Mouse (Mus musculus) lung, postnatal 0 days (tissue): ENCODE measurements around the gene Prr22.

Experiments used
- CTCF ChIP-seq: IDR thresholded peaks from 2 replicates; pipeline ENCODE4 v1.5.1; 2016; ENCODE audit warnings: antibody characterized with exemption, mild to moderate bottlenecking
- EP300 ChIP-seq: IDR thresholded peaks from 2 replicates; pipeline ENCODE4 v1.6.1; 2016; ENCODE audit warnings: antibody characterized with exemption, mild to moderate bottlenecking, control low read depth

DNA sequence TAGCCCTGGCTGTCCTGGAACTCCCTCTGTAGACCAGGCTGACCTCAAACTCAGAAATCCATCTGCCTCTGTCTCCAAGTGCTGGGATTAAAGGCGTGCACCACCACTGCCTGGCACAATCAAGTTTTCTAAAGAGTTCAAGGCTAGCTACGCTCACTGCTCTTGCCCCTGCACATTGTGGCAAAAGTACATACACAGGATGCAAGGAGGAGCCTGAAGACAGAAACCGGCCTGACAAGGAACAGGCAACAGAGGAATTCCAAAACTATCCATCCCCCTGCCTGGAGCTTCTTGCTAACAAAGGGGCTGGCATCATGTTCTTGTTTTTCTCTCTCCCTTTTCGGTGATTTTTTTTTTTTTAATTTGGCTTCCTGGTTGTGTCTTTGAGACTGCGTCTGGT is 25.9 kb upstream of the Prr22 start:
- TF ChIP-seq CTCF (no peak), EP300 (no peak)
